Mouse (Mus musculus): Measurements from ENCODE around the gene Gfpt2.

Gene Gfpt2

DNA sequence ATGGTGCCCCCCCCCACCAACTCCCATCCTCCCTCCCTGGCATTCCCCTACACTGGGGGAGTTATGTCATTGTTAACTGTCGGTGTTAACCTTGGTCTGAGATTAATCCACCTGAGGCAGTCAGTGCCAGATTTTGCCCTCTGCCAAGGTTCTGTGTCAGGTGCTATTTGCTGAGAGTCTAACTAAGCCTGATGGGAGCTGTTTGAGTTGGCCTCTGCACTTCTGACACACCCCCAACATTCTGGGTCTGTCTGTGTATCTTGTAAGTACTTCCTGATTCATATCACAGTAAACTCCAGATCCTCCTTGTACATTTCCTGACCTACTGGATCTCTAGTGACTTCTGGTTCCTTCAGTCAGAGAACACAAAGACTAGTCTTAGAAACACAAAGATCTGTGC lies 46.7 kb downstream of the Gfpt2 start:
- no peak for DNase-seq (ENCODE audit: low spot score)

DNA sequence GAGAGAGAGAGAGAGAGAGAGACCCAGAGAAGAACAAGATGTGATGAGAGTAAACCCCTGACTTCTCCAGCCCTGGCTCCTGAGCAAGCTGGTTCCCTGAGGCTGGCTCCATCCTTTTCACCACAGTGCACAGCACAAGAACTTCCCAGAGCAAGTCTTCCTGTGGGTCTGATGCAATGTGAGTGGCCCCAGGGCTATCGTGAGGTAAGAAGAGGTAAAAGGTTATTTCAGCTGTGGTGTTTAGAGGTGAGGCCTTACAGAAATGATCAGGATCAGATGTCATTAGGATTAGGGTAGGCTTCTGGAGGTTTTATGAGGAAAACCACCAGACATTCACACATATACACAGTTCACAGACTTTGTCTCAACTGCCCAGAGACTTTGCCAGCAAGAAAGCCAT lies 47.9 kb downstream of the Gfpt2 start:
- DNase-seq (ENCODE audit: low spot score) = no peak

DNA sequence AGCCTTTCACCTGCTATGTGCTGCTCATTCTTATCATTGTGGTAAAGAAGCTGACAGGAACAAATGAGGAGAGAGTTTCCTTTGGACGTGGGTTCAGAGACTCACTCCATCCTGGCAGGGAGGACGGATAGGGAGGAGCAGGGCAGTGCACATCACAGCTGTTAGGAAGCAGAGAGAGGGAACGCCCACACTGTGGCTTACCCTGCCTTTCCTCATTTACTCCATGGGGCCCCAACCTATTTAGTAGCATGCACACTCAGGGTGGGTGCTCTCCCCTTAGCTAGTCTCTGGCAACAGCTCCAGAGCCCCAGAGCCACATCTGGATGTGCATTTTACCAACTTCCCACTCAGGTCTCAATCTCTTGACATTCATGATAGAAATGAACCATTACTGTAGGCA lies 48.7 kb downstream of the Gfpt2 start:
- no peak for DNase-seq (ENCODE audit: low spot score)

DNA sequence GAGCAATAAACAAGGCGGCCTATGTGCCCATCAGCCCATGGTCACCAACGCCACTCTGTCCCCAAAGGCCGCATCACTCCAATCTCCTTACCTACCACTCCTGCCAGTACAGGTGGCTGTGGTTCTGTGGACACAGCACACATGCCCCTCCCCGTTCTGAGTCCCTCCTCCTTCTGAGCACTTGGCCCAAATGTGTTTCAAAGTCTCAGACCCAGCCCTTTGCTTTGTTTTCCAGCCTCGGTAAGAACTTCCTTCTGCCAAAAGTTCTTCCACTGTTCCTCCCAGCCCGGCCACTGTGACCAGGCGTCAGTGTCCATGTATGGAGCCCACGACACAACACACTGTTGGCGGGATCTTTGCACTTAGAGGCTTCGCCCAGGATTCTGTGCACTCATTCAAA lies 50.3 kb downstream of the Gfpt2 start:
- DNase-seq (ENCODE audit: low spot score) = no peak

DNA sequence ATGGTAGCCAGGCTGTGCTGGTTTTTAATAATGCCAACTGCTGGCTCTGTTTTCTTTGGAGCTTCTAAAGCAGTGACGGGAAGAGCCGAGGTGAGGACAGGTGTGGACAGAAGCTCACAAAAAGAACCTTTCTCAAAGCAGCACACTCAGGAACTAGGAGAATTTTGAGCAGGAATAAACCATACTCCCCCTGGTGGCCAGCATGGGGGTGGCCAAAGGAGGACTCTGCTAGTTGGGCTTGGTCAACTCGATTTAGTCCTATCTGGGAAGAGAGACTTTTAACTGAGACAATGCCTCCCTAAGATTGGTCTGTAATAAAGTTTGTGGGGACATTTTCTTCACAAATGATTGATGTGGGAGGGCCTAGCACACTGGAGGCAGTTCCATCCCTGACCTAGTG lies 51.0 kb downstream of the Gfpt2 start:
- DNase-seq (ENCODE audit: low spot score) = peak; percentile 77

DNA sequence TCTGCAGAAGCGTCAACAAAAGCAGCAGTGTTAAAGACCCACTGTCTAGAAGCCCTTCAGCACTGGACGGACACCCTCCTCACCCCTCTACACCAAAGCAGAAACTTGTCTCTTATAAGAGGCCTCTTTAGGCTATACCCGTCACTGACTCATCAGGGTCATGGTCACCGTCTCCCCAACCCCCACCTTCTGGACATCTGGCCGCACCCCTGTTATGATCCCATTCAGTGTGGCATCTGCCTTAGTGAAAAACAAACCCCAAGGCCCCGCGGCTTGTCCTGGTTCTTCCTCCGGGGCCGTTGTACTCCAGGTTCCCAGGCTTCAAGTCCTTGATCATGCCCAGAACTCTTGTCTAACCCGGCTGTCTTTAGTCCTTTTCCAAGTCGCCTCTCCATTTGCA lies 52.0 kb downstream of the Gfpt2 start:
- no peak for DNase-seq (ENCODE audit: low spot score)

DNA sequence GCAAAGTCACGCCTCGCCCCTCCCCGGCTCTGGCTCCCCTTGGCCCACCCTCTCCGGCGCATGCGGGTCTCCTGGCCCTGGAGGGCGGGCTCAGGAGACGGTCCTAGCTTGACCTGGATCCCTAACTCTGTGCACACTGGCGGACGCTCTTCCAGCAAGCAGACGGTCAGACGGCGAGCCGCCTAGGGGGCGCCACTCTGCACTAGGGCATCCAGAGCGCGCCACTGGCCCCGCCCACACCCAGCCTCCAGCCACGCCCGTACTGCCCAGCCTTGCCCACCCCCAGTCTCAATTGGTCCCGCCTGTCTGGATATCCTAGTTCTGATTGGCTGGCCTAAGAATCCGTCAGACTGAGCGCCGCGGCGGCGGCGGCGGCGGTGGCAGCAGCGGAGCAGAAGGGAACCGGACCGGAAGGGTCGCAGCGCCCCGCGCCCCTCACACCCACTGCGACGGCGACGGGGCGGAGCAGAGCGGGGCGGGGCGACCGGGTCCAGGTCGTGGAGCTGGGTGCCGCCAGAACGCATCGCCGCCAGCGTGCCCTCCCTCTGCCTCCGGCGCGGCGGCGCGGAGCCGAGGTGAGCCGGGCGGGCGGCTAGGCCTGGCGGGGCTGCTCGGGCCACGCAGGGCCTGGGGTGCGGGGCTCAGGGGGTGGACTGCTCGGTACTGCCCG lies 52.6 kb downstream of the Gfpt2 start, which contains the start of gene Mapk9:
TSS of gene Mapk9 (plus strand) at position 351 of the 670 bp plus-strand sequence.
- peak; percentile 98 for DNase-seq (ENCODE audit: low spot score)

DNA sequence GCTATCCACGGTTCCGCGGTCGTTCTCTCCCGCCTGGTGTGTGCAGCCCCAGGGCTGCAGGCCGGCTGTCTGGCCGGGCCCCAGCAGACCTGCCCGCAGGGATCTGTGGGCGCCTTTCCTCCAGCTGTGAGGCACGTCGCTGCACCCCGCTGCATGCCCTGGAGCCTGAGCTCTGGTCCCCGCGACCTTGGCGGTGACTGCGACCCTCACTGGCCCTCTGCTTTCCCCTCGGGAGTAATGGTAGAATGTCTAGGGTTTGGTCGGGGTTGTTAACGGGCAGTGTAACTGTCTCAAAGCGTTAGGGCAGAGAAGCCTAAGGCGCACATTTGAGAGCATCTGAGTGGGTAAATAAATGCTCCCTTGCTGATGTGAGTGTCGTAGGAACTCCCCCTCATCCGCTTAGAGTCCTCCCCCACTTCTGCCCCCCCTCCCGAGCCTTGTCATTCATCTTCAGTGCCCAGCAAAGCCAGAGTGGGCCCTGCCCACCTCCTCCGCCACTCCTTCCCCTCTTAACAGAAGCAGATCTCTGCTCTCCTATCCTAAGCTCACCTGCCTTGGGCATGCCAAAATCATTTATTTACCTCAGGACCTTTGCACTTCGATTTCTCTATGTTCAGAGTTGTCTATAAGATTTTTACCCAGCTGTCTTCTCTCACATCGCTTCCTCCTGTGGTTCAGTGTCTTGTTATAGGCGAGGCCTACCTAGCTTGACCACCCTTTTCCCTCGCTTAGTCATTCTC lies 53.3 kb downstream of the Gfpt2 start:
- peak; percentile 66 for DNase-seq (ENCODE audit: low spot score)

DNA sequence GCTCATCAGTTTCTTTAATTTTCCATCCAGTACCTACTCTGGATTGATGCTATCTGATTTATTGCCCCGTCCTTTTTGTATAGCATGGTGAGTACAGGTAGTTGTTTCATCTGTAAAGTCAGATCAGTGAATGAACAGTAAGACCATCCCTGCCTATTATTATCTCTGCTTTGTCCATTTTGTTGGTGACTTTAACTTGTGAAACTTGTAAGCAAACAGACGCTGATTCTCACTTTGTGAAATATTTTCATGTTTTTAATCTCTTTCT lies 53.8 kb downstream of the Gfpt2 start:
- no peak for DNase-seq (ENCODE audit: low spot score)

DNA sequence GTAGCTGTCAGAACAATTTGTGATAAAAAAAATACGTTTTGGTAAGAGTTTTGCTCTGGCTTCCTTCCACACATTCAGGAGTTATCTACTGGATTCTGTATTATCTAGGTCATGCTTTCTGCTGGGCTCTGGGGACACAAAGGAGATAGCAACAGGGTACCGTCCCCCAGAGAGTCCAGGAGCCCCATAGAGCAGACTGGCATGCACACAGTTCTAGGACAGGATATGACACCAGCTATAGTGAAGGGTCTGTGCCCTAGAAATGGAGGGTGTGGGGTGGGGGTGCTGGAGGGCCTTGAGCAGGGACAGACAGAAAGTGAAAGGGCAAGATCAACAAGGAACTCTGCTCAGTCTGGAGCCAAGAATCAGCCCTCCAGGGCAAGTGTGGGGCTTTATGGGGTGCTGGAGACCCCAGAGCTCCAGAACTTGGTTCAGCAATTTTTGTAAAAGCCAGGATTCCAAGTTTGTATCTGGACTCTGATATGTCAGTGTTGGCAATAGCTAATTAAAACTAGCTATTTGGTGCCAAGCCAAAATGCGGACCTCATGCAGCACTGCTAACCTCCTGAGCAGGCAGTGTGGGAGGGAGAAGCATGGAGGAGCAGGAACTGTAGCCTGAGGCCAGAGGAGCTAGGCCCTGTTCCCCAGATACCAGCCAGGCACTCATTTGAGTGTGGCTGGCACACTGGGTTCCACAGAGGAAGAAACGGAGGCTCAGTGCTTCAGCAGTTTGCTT lies 54.3 kb downstream of the Gfpt2 start:
- no peak for DNase-seq (ENCODE audit: low spot score)

DNA sequence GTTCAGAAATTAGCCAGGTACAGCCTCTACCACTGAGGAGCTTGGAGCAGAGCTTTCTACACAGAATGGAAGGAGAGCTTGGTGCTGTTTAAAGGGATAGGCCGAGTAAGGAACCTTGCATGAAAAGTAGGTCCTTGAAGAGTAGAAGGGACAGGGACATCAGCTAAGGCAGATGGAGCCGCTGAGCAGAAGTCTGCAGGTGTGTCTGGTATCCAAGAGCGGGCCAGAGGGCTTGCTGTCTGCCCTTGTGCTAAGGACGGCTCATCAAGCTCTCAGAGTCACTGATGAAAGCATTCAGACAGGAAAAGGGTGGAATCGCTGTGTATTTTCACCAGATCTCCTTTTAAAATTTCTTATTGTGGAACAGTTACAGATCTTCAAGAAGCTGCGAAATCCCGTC lies 56.4 kb downstream of the Gfpt2 start:
- no peak for DNase-seq (ENCODE audit: low spot score)

DNA sequence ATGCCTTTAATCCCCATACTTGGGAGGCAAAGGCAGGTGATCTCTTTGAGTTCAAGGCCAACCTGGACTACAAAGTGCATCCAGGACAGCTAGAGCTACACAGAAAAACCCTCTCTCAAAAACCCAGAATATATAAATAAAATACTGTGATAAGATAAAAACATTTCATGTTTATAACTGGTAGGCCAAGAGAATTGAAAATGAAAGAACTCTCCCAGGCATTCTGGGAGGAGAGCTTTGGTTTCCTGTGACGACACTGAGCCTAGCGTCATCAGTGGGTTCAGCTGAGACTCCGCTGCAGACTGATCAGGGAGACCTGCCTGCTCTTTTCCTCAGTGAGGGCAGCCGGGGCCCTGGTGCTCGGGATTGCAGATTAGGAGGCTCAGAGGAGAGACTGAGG lies 61.2 kb downstream of the Gfpt2 start:
- DNase-seq (ENCODE audit: low spot score) = no peak

DNA sequence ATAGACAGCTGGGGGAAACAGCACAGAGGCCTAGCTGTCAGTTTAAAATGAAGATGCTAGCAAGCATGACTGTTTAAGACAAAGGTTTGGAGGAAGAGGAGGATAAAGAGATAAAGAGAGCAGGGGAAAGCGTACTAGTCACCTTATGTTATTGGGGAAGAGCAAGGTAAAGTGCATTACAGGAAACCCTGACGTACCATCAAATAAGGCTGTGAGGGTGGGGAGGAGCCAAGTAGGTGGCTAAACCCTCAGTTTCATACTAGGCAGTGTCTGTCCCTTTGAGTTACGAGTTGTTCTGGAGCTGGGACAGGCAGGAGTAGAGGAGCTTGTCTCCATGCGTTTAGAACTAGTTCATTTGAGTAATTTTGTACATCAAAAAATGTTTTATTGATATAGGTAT lies 67.2 kb downstream of the Gfpt2 start:
- no peak for DNase-seq (ENCODE audit: low spot score)

DNA sequence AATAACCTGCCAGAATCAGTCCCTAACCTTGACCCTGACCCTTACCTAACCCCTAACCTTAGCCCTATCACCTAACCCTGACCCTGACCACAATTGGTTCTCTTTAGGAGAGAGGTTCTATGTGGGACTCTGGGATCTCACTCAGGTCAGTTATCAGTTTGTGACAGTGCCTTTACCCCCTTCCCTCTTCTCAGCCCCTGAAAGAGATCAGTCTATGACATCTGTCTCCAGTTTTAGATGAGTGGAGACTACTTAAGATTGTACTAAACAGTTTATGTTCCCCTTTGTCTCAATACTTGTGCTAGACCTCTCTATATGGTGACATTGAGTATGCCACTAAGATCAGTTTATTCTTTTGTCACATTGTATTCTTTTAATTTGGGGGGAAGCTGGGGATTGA lies 69.9 kb downstream of the Gfpt2 start:
- no peak for DNase-seq (ENCODE audit: low spot score)

DNA sequence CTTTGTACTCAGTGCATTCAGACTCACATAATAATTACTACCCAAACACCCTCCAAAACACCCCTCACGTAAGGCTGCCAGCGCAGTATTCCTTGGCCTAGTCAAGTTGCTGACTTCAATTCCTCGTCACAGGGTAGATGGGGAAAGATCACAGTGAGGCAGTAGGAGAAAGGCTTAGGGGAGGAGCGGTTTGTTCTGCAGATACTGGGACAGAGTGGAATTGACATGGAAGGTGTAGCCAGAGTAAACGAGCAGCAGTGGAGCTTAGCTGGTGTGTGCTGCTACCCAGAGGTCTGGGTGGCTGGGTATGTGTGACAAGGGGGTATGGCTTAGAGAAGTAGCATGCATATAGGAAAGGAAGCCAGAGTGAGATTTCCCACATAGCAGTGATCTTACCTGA lies 73.3 kb downstream of the Gfpt2 start:
- no peak for DNase-seq (ENCODE audit: low spot score)

DNA sequence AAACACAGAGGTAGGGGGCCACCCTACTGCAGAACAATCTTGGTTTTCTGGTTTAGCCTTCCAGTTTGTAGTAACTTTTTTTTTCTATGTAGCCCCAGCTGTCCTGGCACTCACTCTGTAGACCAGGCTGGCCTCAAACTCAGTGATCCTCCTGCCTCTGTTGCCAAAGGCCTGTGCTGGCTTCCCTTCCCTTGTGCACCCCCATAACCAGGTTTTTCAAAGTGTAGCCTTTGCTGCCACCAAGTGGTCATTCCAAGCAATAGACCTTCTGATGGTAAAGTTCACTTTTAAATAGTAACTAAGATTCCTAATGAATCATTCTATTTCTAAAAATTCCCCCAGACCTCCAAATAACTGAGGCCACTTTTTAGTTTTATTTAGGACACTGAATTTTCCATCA lies 75.8 kb downstream of the Gfpt2 start:
- DNase-seq (ENCODE audit: low spot score) = peak; percentile 77

DNA sequence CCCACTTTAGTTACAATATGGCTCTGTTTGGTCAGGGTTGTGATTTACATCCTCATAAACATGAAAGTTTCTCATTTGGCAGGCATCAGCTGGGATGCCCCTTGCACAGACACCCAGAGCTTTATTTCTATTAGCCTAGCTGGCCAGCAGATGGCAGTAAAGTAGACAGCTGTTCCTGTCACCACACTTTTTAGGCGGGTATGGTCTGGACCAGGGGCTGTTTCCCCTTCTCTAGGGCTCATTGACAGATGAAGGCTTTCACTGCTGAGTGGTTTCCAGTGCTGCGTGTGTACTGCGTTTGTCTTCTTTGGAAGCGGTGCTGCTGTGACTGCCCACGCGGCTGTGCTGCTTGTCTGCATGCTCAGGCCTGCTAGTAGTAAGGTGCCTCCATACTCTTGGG lies 77.9 kb downstream of the Gfpt2 start:
- peak; percentile 80 for DNase-seq (ENCODE audit: low spot score)

DNA sequence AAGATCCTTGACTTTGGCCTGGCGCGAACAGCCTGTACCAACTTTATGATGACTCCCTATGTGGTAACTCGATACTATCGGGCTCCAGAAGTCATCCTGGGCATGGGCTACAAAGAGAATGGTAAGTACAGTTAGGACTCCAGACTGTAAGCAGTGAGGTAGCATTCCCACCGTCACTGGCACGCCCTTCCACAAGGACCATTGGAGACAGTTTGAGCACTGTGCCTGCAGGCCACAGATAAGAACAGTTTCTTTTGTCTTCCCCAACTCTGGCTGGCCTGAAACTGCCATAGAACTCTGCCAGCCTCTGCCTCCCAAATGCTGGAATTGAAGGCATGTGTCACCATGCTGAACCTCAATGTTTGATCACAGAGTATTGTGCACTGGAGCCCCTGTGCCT lies 78.8 kb downstream of the Gfpt2 start:
- no peak for DNase-seq (ENCODE audit: low spot score)

DNA sequence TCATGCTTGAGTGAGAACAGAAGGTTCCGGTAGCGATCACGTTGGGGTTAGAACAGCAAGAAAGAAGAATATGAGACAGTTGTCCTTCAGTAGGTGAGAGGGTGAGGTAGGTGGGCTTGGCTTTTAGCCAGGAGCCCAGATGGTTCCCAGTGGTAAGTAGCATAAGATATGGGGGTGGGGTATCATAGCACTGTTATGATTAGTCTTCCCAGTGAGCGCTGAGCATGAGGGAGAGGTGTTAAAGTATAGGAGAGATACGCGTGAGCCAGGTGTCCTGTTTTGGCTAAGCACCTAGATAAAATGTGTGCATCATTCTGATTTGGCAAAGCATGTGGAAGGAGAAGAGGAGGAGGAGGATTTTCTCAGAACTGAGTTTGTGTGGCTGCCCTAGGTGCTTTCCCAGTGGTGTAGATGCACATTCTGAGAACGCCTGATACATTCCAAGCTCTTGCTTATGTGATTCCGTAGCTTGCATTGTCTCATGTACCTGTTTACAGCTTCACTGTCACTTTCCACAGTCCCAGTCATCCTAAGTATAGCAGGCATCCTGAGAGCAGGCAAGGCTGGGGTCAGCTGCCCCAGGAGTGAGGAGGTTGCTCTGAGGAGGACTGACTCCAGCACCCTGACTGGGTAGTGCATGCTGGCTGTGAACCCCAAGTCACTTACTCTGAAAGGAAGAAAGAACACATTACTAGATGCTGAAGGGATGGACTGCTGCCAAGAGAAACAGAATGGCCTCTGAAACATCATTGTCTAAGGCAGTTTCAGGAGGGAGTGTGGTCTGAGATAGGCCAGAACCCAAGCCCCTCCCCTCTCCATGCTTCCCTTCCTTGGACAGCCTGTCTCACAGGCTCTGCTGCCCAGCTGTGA lies 83.2 kb downstream of the Gfpt2 start:
- DNase-seq (ENCODE audit: low spot score) = no peak

DNA sequence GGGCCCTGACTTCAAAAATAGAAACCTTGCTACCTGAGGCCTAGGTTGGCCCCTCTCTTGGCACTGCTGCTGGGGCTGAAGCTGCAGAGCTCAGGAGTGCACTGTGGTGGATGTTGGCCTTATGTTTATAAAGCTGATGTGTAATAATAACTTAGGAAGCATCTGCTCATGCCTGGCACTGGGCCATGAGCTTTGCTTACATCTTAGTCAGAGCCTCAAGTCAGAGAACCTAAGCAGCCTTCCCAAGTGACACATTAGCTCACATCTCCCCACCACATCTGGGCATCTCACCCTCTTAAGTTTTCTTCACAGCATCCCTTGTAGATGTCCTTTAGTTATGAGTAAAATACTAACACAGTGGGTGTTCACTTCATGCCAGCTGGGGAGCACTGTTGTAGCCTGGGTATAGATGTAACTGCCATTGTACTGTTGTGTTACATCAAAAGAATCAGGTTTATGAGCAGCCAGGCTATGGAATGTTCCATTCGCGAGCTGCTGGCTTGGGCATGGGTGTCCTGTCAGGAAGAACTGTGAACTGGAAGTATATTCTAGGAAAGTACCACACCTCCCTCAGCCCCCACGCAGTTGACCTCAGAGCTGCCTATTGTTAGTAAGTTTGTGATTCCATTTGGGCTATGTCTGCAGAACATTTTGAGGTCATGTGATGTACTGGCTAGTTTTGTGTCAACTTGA lies 86.1 kb downstream of the Gfpt2 start:
- no peak for DNase-seq (ENCODE audit: low spot score)

DNA sequence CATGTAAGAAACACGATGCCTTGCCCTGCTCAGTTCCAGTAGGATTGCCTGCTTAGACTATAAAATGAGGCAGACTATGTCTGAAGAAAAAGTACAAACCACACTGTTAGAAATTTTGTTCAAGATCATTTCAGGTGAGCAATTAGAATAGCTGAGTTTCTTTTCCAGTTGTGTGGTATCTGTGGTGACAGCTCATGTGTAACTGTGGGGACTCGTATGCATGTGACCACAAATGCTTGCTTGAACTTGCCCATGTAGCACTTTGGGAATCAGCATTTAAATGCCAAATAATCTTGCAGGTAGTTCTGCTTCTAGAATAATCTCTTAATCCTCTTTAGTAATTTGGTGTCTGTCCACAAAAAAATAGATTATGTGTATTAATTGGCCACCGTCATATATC lies 89.4 kb downstream of the Gfpt2 start:
- DNase-seq (ENCODE audit: low spot score) = no peak
